Mouse (Mus musculus) erythroblast, embryonic 14.5 days (primary cell): ENCODE measurements around the gene Card14. TPM values are rescaled to one million over a fixed set of nuclear protein-coding genes. Genes with fewer than 3 reads are reported as not detected.

Source experiments
- H3K27me3 ChIP-seq: 2 replicates; pipeline ENCODE4 v1.6.1; 2012; ENCODE audit warnings: inconsistent platforms; ENCODE audit not compliant: control insufficient read depth
- H3K36me3 ChIP-seq: 2 replicates; pipeline ENCODE4 v1.6.1; 2012; ENCODE audit warnings: mild to moderate bottlenecking, inconsistent platforms; ENCODE audit not compliant: control insufficient read depth
- H3K4me1 ChIP-seq: 2 replicates; pipeline ENCODE4 v1.6.1; 2012; ENCODE audit warnings: inconsistent platforms; ENCODE audit not compliant: control insufficient read depth
- H3K4me3 ChIP-seq: replicated peaks from 2 replicates; pipeline ENCODE3; 2012; ENCODE audit warnings: moderate library complexity, mild to moderate bottlenecking, inconsistent platforms
- H3K9me3 ChIP-seq: 2 replicates; pipeline ENCODE4 v1.6.1; 2012; ENCODE audit warnings: low read length, inconsistent platforms, mixed read lengths; ENCODE audit not compliant: control insufficient read depth
- GATA1 ChIP-seq: IDR thresholded peaks from 2 replicates; pipeline ENCODE4 v1.6.1; 2012; ENCODE audit warnings: low read length, inconsistent platforms, mixed read lengths
- TAL1 ChIP-seq: IDR thresholded peaks from 3 replicates; pipeline ENCODE4 v1.6.1; 2012; ENCODE audit warnings: low read length, inconsistent platforms, mixed read lengths
- polyA plus RNA-seq: library from polyadenylated mRNA; stranded (reverse); fragments of >175 nt; gene quantifications from 2 replicates; pipeline ENCODE4 v1.2.3, GENCODE M21; 2012

The Card14 gene
- polyA plus RNA-seq, 1 experiment: 0.01 TPM

GRCm38 (mm10) chr11:119322521-119322920, 15.0 kb downstream of the Card14 start:
- TF ChIP-seq GATA1 (no peak), TAL1 (no peak)
- peaks cover 6% of the 10 kb centered on the region for H3K9me3 ChIP-seq
- no peak overlapping the region for H3K4me3 ChIP-seq
- peaks cover 3% of the 10 kb centered on the region for H3K27me3 ChIP-seq
- H3K4me1 ChIP-seq: no peaks in the 10 kb centered on the region
- H3K36me3 ChIP-seq: no peaks in the 10 kb centered on the region

DNA sequence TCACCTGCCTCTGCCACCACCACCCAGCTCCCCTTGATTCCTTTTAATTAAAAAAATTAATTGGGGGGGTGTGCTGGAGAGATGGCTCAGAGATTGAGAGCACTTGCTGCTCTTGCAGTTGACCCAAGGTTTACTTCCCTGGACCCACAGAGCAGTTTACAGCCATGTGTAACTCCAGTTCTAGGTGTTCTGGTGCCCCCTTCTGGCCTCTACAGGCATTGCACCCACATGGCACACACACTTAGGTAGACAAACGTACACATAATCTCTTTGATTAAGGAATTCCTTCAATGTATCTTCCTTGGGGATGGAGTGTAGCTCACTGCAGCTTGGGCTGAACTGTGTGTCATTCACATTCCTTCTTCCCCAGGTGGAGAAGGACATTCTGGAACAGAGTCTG, 17.5 kb downstream of the Card14 start:
- no peak for TF ChIP-seq TAL1
- no peak for TF ChIP-seq GATA1
- Histone ChIP-seq H3K36me3 (no peaks in the 10 kb centered on the region), H3K4me3 (no peak overlapping the region), H3K9me3 (peaks cover 6% of the 10 kb centered on the region), H3K4me1 (no peaks in the 10 kb centered on the region), H3K27me3 (peaks cover 3% of the 10 kb centered on the region)

DNA sequence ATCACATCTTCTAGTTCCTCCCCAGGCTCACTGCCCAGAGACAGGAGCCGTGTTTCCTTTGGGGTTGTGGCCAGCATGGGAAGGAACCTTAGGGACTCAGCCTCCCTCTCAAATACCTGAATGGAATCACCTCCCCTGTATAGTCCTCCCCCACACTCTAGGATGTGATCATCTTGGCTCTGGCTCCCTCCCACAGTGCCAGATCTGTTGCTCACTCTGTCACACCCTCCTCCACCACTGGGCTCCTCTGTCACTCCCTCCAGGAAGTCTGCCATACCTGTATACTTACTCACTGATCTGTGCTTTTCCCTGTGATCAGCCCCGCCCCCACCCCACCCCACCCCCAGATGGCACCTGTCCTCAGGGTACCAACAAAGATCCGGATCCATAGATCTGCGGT, 23.0 kb downstream of the Card14 start:
- TF ChIP-seq TAL1: no peak
- no peak for TF ChIP-seq GATA1
- 0 out of 2 replicates have a peak, but pooled peaks cover 4% of the 10 kb centered on the region for H3K27me3 ChIP-seq
- no peaks in the 10 kb centered on the region for H3K36me3 ChIP-seq
- no peaks in the 10 kb centered on the region for H3K4me1 ChIP-seq
- no peak overlapping the region for H3K4me3 ChIP-seq
- no peaks in the 10 kb centered on the region for H3K9me3 ChIP-seq

DNA sequence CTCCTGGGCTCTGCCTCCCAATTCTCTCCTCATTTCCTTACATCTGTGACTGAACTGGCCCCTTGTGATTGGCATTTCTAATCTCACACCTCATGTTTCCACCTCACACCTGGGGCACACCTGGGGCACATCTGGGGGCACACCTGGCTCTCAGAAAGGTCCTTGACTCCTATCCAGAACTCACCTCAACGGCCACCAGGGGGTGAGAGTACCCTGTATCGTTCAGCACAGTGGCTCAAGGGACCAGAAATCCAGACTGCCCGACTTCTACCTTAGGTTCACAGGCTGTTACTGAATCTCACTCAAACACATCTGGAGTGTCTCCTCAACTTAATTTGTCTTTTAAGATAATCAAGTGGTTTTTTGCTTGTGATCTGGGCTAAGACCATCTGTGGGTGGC, 24.4 kb downstream of the Card14 start:
- Histone ChIP-seq H3K9me3 (no peaks in the 10 kb centered on the region), H3K4me3 (no peak overlapping the region), H3K4me1 (no peaks in the 10 kb centered on the region), H3K27me3 (0 out of 2 replicates have a peak, but pooled peaks cover 4% of the 10 kb centered on the region), H3K36me3 (no peaks in the 10 kb centered on the region)
- TF ChIP-seq TAL1: no peak
- TF ChIP-seq GATA1: no peak

GRCm38 (mm10) chr11:119338271-119339059, 30.9 kb downstream of the Card14 start:
- TF ChIP-seq GATA1 (no peak), TAL1 (no peak)
- H3K4me1 ChIP-seq: no peaks in the 10 kb centered on the region
- no peaks in the 10 kb centered on the region for H3K27me3 ChIP-seq
- H3K9me3 ChIP-seq: no peaks in the 10 kb centered on the region
- no peaks in the 10 kb centered on the region for H3K36me3 ChIP-seq
- H3K4me3 ChIP-seq: no peak overlapping the region

DNA sequence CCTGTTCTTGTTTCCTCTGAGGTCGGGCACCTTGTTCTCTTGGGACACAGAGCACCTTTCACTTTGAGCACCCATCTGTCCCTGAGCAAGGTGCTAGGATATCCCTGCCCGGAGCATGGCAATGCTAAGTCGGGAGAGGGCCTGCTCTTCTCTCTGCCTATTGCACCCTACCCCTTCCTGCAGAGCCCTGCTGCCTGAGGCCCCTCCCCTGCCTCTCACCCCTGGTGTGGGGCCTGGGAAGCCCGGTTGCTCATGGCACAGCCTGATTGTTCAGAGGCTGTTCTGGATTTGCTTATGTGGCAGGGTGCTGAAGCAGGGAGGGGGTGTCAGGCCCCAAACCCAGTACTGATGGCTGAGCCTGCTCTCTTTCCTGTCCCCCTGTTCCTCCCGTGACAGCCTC, 31.6 kb downstream of the Card14 start:
- TF ChIP-seq GATA1: no peak
- TF ChIP-seq TAL1: no peak
- Histone ChIP-seq H3K27me3 (no peaks in the 10 kb centered on the region), H3K4me3 (no peak overlapping the region), H3K9me3 (no peaks in the 10 kb centered on the region), H3K36me3 (no peaks in the 10 kb centered on the region), H3K4me1 (no peaks in the 10 kb centered on the region)

GRCm38 (mm10) chr11:119339637-119340036, 32.1 kb downstream of the Card14 start:
- Histone ChIP-seq H3K4me3 (no peak overlapping the region), H3K4me1 (no peaks in the 10 kb centered on the region), H3K27me3 (no peaks in the 10 kb centered on the region), H3K36me3 (no peaks in the 10 kb centered on the region), H3K9me3 (no peaks in the 10 kb centered on the region)
- no peak for TF ChIP-seq GATA1
- TF ChIP-seq TAL1: no peak

DNA sequence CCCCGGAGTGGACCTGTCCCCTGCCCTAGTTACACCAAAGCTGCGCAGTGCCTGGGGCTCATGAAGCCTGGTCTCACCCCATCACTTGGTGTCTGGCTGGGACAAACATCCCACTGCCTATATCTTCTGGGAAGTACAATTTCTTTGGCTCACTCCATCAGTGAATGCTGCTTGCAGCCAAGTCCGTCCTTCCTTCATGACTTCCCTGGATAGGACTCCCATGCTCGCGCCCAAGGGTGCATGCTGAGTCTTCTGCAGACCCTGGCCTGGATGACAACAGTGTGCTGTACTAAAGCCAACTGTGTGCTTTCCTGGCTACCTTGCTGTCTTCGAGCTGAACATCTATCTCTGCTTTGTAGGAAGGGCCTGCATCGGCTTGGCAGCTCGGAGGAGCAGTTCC, 36.6 kb downstream of the Card14 start:
- Histone ChIP-seq H3K27me3 (no peaks in the 10 kb centered on the region), H3K4me1 (peaks cover 4% of the 10 kb centered on the region; the same call in 1 of the 2 replicates), H3K4me3 (no peak overlapping the region), H3K9me3 (no peaks in the 10 kb centered on the region), H3K36me3 (peaks cover 7% of the 10 kb centered on the region)
- TF ChIP-seq TAL1: no peak
- no peak for TF ChIP-seq GATA1

- Histone ChIP-seq H3K4me3 (no peak overlapping the region), H3K27me3 (no peaks in the 10 kb centered on the region), H3K9me3 (no peaks in the 10 kb centered on the region), H3K4me1 (peaks cover 4% of the 10 kb centered on the region; the same call in 1 of the 2 replicates), H3K36me3 (peaks cover 7% of the 10 kb centered on the region)
- TF ChIP-seq TAL1 (no peak), GATA1 (no peak)
Observed at GRCm38 (mm10) chr11:119344865-119345264, 37.3 kb downstream of the Card14 start.
